Mouse (Mus musculus) cerebellum, adult 2 months (tissue): Measurements from ENCODE around the gene Kcnj14.

Source experiments
- CTCF ChIP-seq: fragments of 200-500 bp; IDR thresholded peaks from 2 replicates; pipeline ENCODE4 v1.5.1; 2011; ENCODE audit warnings: low read depth, mild to moderate bottlenecking, control low read depth, low read length, moderate library complexity, borderline replicate concordance; ENCODE audit not compliant: insufficient read depth
- POLR2A ChIP-seq: fragments of 200-500 bp; IDR thresholded peaks from 2 replicates; pipeline ENCODE4 v1.6.1; 2011; ENCODE audit warnings: low read length, control low read depth, borderline replicate concordance; ENCODE audit not compliant: insufficient read depth

DNA sequence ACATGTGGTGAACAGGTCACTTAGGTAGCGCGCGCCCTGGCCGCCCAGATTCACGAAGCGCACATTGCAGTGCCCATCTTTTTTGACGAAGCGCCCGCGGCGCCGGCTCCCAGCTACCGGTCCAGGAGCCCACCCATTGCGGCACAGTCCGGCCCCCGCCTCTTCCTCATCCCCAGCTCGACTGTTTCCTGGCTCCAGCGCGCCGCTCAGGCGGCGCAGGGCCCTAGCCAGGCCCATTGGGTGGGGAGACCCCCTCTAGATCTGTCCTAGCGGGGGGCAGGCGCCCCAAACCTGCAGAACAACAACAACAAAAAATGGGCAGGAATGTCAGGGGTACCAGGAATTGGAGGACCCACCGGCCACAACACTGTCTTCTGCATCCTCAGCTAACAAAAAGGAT lies 4.7 kb downstream of the Kcnj14 start:
- TF ChIP-seq CTCF (no peak), POLR2A (no peak)
